Mouse (Mus musculus) small intestine, adult 2 months (tissue): ENCODE data around the gene Trim2. TPM values are rescaled to one million over a fixed set of nuclear protein-coding genes. Genes with fewer than 3 reads are reported as not detected.

ENCODE experiments used
- H3K27ac ChIP-seq: fragments of 200-500 bp; 2 replicates; pipeline ENCODE4 v1.5.1; 2012; ENCODE audit warnings: low read depth, low read length, control low read depth, inconsistent platforms; ENCODE audit not compliant: insufficient read depth
- H3K27me3 ChIP-seq: fragments of 200-500 bp; 2 replicates; pipeline ENCODE4 v1.6.1; 2012; ENCODE audit warnings: mild to moderate bottlenecking, moderate library complexity, low read length, inconsistent platforms; ENCODE audit not compliant: control insufficient read depth, insufficient read depth
- H3K36me3 ChIP-seq: fragments of 200-500 bp; 2 replicates; pipeline ENCODE4 v1.6.1; 2012; ENCODE audit warnings: mild to moderate bottlenecking, low read length, control low read depth, inconsistent platforms; ENCODE audit not compliant: control insufficient read depth, insufficient read depth
- H3K4me1 ChIP-seq: fragments of 200-500 bp; 2 replicates; pipeline ENCODE4 v1.6.1; 2012; ENCODE audit warnings: low read length, inconsistent platforms, mixed read lengths; ENCODE audit not compliant: control insufficient read depth, insufficient read depth, insufficient read length
- H3K4me3 ChIP-seq: fragments of 200-500 bp; 2 replicates; pipeline ENCODE4 v1.5.1; 2012; ENCODE audit warnings: low read depth, mild to moderate bottlenecking, control low read depth, inconsistent platforms, low read length, moderate library complexity
- CTCF ChIP-seq: fragments of 200-500 bp; IDR thresholded peaks from 2 replicates; pipeline ENCODE4 v1.5.1; 2012; ENCODE audit warnings: low read depth, mild to moderate bottlenecking, control low read depth, inconsistent platforms, low read length, moderate library complexity, mixed read lengths; ENCODE audit not compliant: insufficient replicate concordance, insufficient read length; ENCODE audit errors: extremely low read depth
- POLR2A ChIP-seq: fragments of 200-500 bp; IDR thresholded peaks from 2 replicates; pipeline ENCODE4 v1.6.1; 2012; ENCODE audit warnings: low read depth, mild to moderate bottlenecking, control low read depth, inconsistent platforms, low read length, moderate library complexity
- WGBS: fragments of 180-500 bp; shearing (Covaris S2); methylation state at CpG from one replicate; pipeline ENCODE4 v1.1.7; 2018; 5-methylcytosine and 5-hydroxymethylcytosine counted together
- polyA plus RNA-seq: library from polyadenylated mRNA; depleted of rRNA; stranded (reverse); fragments of >200 nt; gene quantifications from 2 replicates; pipeline ENCODE4 v1.2.3, GENCODE M21; 2012

The Trim2 gene
- polyA plus RNA-seq, 1 experiment = 52.4 TPM

- no peak overlapping the region for H3K4me3 ChIP-seq
- TF ChIP-seq CTCF = no peak
- TF ChIP-seq POLR2A = no peak
- H3K4me1 ChIP-seq = peaks cover 7% of the 10 kb centered on the region
- peaks cover 26% of the 10 kb centered on the region for H3K36me3 ChIP-seq
- H3K27ac ChIP-seq = no peak overlapping the region
- no peaks in the 10 kb centered on the region for H3K27me3 ChIP-seq
- 65% methylated on average over 21 of the region's 21 CpGs for WGBS
Measured at GRCm38 (mm10) chr3:84191141-84191881, 115.4 kb downstream of the Trim2 start.

- Histone ChIP-seq H3K27ac (no peak overlapping the region), H3K27me3 (no peaks in the 10 kb centered on the region), H3K36me3 (peaks cover 25% of the 10 kb centered on the region), H3K4me3 (peak overlapping the region; percentile 15), H3K4me1 (peaks cover 7% of the 10 kb centered on the region)
- TF ChIP-seq POLR2A (no peak), CTCF (no peak)
- WGBS = 62% methylated on average over 41 of the region's 41 CpGs
Measured at GRCm38 (mm10) chr3:84190513-84191061, 116.1 kb downstream of the Trim2 start.

- peaks cover 7% of the 10 kb centered on the region for H3K4me1 ChIP-seq
- 38% methylated on average over 10 of the region's 10 CpGs for WGBS
- TF ChIP-seq CTCF = no peak
- TF ChIP-seq POLR2A = no peak
- H3K36me3 ChIP-seq = peaks cover 23% of the 10 kb centered on the region
- no peaks in the 10 kb centered on the region for H3K27me3 ChIP-seq
- no peak overlapping the region for H3K4me3 ChIP-seq
- H3K27ac ChIP-seq = no peak overlapping the region
Measured at GRCm38 (mm10) chr3:84189629-84190173, 117.0 kb downstream of the Trim2 start.

- Histone ChIP-seq H3K4me1 (no peaks in the 10 kb centered on the region; the same call in 1 of the 2 replicates), H3K36me3 (peaks cover 13% of the 10 kb centered on the region), H3K27me3 (no peaks in the 10 kb centered on the region), H3K27ac (no peak overlapping the region), H3K4me3 (no peak overlapping the region)
- WGBS = 84% methylated on average over 4 of the region's 4 CpGs
- TF ChIP-seq POLR2A (no peak), CTCF (no peak)
Measured at GRCm38 (mm10) chr3:84181717-84182116, 125.0 kb downstream of the Trim2 start.

- peaks cover 14% of the 10 kb centered on the region for H3K36me3 ChIP-seq
- no peak overlapping the region for H3K4me3 ChIP-seq
- H3K27me3 ChIP-seq = no peaks in the 10 kb centered on the region
- WGBS = 62% methylated on average over 8 of the region's 8 CpGs
- no peaks in the 10 kb centered on the region; the same call in 1 of the 2 replicates for H3K4me1 ChIP-seq
- no peak overlapping the region for H3K27ac ChIP-seq
- TF ChIP-seq POLR2A (no peak), CTCF (no peak)
Measured at GRCm38 (mm10) chr3:84181102-84181501, 125.6 kb downstream of the Trim2 start.

- H3K4me1 ChIP-seq = no peaks in the 10 kb centered on the region; the same call in 1 of the 2 replicates
- H3K4me3 ChIP-seq = no peak overlapping the region
- peaks cover 15% of the 10 kb centered on the region for H3K36me3 ChIP-seq
- H3K27me3 ChIP-seq = no peaks in the 10 kb centered on the region
- TF ChIP-seq POLR2A (no peak), CTCF (no peak)
- WGBS = 83% methylated on average over 2 of the region's 2 CpGs
- no peak overlapping the region for H3K27ac ChIP-seq
Measured at GRCm38 (mm10) chr3:84180304-84180703, 126.4 kb downstream of the Trim2 start.

GRCm38 (mm10) chr3:84177834-84178233 lies 128.8 kb downstream of the Trim2 start:
- Histone ChIP-seq H3K4me3 (no peak overlapping the region), H3K36me3 (peaks cover 22% of the 10 kb centered on the region), H3K27me3 (no peaks in the 10 kb centered on the region), H3K4me1 (no peaks in the 10 kb centered on the region; the same call in 1 of the 2 replicates), H3K27ac (no peak overlapping the region)
- WGBS = 28% methylated on average over 2 of the region's 2 CpGs
- no peak for TF ChIP-seq CTCF
- no peak for TF ChIP-seq POLR2A
